Mouse (Mus musculus) adrenal gland, adult (tissue): Measurements from ENCODE around the gene Gm49355.

ENCODE experiments used
- DNase-seq, 2 experiments: peaks; one replicate each; pipeline ENCODE4 v3.0.0; 2022 to 2023; ENCODE audit warnings: low spot score in 1 of 2; ENCODE audit not compliant: inconsistent age in 2 of 2

The Gm49355 gene

DNA sequence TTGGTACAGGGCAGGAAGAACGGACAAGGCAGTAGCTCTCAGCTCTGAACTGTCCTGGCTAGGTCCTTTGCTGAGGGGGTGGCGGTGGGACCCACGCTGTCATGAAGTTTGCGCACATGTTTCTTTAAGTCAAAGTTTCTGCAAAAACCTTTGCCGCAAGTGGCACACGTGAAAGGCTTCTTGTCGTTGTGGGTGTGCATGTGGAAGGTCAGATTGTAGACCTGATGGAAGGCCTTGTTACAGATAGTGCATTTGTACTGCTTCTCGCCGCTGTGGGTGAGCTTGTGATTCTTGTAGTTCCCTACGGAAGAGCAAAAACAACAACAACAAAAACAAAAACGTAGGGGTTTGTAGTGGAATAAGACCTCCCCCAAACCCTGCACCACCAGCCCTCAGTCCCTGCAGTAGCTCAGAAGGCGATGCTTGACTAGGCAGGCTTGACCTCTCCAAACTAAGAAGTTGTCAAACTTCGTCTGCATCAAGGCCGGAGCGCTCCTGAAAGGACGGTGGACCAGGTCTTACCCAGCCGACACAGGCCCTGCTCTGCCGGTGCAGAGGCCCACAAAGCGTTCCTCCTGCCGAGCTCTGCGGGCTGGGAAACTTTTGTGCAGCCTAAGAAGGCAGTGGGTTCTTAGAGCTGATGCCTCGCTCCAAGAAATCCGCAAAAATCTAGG lies 58.8 kb downstream of the Gm49355 start:
- DNase-seq = peak in 1 of 2 experiments; percentile 24

GRCm38 (mm10) chr14:12343451-12343941 lies 59.7 kb downstream of the Gm49355 start:
- DNase-seq = no peak

DNA sequence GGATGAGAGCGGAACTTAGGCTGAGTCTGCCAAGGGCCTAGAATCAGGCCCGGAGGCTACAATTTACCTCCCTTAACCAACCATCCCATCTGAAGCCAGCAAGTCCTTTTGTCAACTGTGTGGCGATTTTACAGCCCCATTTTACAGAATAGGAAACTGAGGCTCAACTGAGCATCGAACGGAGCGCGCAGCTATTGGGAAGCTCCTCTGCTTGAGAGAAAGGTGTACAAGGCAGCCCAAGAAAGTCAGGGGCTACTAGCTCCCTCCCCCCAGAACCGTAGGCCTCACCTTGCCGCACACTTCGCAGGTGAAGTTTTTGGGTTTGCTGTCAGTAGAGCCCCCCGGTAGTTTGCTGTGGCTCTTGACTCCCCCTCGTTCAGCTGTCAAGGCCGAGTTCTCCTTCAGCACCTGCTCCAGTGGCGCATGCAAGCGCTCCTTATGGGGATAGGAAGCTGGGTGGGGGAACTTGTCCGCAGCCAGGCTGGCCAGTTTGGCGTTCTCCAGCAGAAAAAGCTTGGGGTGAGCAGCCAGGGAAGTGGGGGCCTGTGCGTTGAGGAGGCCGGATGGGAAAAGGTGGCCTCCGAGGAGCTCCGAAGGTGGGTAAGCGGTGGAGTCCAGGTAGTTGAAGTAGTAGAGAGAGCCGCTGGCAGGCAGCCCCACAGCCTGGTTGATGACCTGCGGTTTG lies 60.4 kb downstream of the Gm49355 start:
- no peak for DNase-seq

GRCm38 (mm10) chr14:12344746-12345240 lies 61.0 kb downstream of the Gm49355 start:
- peak in 1 of 2 experiments; percentile 61 for DNase-seq

DNA sequence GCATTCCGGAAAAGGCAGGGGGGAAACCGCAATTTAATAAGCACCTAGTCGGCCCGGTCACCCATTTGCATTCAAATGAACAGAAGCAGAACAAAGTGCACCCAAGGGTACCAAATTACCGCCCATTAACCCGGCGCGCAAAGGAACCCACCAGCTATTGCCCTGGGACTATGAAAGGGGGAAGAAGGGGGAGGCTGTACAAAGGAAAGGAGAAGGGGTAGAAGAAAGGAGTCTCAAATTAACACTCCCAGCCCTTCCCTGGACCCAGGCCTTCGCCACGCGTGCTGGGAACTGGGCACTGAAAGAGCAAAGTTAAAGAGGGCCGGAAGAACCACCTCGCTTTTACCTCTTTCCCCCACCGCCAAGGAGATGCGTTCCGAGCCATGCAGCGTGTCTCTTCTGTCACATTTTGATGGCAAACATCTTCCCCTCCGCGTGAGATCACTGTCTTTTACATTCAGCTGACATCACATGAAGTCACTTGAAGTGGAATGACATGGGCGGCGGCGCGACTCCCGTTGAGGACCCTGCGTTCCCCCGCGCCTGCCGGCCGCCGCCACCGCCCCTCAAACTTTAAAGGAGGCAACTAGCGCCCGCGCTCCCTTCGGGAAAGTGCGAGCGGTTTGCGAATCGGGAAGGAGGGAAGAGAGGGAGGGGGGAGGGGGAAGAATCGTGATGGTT lies 61.6 kb downstream of the Gm49355 start:
- DNase-seq = peak in 1 of 2 experiments; percentile 25

DNA sequence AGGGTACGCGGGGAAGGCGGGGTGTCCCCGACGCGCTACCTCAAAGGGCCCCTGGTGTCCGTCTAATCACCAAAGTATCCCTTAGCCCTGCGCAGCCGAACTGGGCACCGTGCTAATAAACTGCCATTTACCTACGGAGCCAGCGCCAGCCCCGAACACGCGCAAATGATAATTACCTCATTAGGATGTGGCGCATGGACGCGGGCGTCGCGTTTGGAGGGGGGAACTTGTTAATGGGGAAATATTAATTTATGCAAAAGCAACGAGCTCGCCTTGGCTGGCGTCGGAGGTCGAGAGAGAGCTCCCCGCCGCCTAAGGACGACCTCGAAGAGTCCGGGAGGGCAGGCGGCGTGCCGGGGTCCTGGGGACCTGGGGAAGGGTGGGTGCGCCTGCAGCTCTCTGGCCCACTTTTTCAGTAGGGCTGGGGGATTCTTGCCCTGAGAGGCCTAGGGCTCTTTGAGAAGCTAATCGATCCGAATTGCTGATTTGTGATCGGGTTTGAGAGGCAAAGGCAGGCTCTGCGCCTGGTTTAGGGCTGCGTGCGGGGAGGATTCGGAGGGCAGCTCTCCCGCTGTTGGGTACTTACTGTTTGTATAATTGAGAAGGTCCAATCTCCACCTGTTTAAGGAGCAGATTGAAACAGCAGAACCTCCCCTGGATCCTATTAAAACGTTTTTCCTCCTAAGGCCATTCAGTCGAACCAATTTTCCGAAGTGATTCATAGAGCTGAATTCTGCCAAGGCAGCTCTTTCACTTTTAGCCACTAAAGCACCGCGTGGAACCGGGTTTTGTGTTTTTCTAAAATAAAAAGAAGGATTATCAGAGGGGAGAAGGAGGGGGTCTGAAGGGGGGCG lies 62.5 kb downstream of the Gm49355 start:
- DNase-seq = peak in 1 of 2 experiments; percentile 64

GRCm38 (mm10) chr14:12346865-12347600 lies 63.3 kb downstream of the Gm49355 start:
- peak in 1 of 2 experiments; percentile 26 for DNase-seq

DNA sequence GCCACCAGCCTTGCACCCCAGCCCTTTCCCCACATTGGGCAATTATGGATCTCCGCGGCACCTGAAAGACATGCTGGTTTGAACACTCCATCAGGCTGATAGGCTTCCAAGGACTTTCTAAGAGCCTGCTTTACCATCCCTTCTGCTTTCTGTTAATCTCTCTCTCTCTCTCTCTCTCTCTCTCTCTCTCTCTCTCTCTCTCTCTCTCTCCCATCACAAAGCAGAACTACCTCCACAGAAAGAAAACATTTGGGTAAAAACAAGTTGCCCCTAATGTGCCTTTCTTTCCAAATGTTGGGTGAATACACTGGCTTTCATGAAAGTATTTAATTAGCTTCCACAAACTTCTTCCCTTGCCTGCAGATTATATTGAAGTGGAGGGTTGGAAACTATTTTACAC lies 64.3 kb downstream of the Gm49355 start, which contains the start of gene Fezf2:
Gene Fezf2, minus strand, starts transcription at position 101 of the 400 bp plus-strand sequence.
- DNase-seq = no peak

DNA sequence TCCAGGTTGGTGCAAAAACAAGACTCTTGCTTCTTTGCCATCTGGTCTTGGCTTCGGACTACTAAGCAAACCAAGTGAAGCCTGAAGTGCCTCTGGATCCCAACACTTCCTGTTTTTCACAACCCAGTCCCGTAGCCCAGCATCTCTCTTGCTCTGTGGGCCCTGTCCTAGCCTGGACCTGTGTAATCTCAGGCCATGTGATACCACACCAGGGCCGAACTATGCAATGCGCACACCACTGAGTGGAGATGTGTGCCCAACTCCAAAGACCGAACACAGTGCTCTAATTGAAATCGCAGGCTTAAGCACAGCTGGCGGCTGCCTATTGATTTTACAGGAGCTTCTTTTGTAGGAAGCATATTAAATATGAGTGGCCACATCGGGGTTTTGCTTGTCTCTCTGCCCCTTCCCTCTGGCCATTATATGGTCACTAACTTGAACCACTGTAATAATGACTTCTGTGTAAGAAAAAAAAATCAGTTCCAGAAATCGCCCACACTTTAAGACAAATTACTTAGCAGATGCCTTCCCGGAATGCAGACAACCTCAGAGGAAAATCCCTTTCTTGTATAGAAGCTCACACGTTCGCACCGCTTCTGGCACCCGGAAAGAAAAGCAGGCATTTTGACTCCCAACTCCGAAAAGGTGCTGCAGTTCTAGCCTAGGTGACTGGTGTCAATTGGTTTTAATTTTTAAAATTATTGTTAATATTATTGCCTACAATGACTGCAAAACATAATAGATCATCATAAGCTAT lies 65.7 kb downstream of the Gm49355 start:
- no peak for DNase-seq

GRCm38 (mm10) chr14:12350271-12350916 lies 66.6 kb downstream of the Gm49355 start:
- DNase-seq = no peak
